Mouse (Mus musculus) bone marrow, adult 2 months (tissue): ENCODE results near the gene Hadhb.

Experiments
- CTCF ChIP-seq: fragments of 200-500 bp; IDR thresholded peaks from 2 replicates; pipeline ENCODE4 v1.5.1; 2011; ENCODE audit warnings: low read length, control low read depth; ENCODE audit not compliant: control insufficient read depth, insufficient read depth
- POLR2A ChIP-seq: fragments of 200-500 bp; IDR thresholded peaks from 2 replicates; pipeline ENCODE4 v1.6.1; 2011; ENCODE audit warnings: low read depth, mild to moderate bottlenecking, control low read depth, low read length, borderline replicate concordance; ENCODE audit not compliant: control insufficient read depth

- TF ChIP-seq CTCF = no peak
- TF ChIP-seq POLR2A = no peak
Observed at GRCm38 (mm10) chr5:30146526-30146925, 8.5 kb upstream of the Hadhb start.
